Mouse (Mus musculus) testis, adult 2 months (tissue): Measurements from ENCODE around the gene Col9a1. TPM values are rescaled to one million over a fixed set of nuclear protein-coding genes. Genes with fewer than 3 reads are reported as not detected.

ENCODE experiments used
- H3K27ac ChIP-seq: fragments of 200-500 bp; 2 replicates; pipeline ENCODE4 v1.5.1; 2012; ENCODE audit warnings: low read depth, low read length; ENCODE audit not compliant: control insufficient read depth, insufficient read depth
- H3K27me3 ChIP-seq: fragments of 200-500 bp; 2 replicates; pipeline ENCODE4 v1.6.1; 2012; ENCODE audit warnings: mild to moderate bottlenecking, low read length, moderate library complexity; ENCODE audit not compliant: control insufficient read depth, insufficient read depth
- H3K36me3 ChIP-seq: fragments of 200-500 bp; 2 replicates; pipeline ENCODE4 v1.6.1; 2012; ENCODE audit warnings: mild to moderate bottlenecking, low read length; ENCODE audit not compliant: control insufficient read depth, insufficient read depth
- H3K4me1 ChIP-seq: fragments of 200-500 bp; 2 replicates; pipeline ENCODE4 v1.6.1; 2012; ENCODE audit warnings: low read length; ENCODE audit not compliant: control insufficient read depth, insufficient read depth
- H3K4me3 ChIP-seq: fragments of 200-500 bp; 2 replicates; pipeline ENCODE4 v1.5.1; 2012; ENCODE audit warnings: low read depth, mild to moderate bottlenecking, low read length, moderate library complexity, mixed read lengths; ENCODE audit not compliant: control insufficient read depth
- CTCF ChIP-seq: fragments of 200-500 bp; IDR thresholded peaks from 2 replicates; pipeline ENCODE4 v1.5.1; 2012; ENCODE audit warnings: low read depth, mild to moderate bottlenecking, inconsistent platforms, low read length, moderate library complexity; ENCODE audit not compliant: control insufficient read depth, insufficient read depth, insufficient replicate concordance
- POLR2A ChIP-seq: fragments of 200-500 bp; IDR thresholded peaks from 2 replicates; pipeline ENCODE4 v1.6.1; 2012; ENCODE audit warnings: low read depth, mild to moderate bottlenecking, inconsistent platforms, low read length, moderate library complexity; ENCODE audit not compliant: control insufficient read depth
- polyA plus RNA-seq: library from polyadenylated mRNA; depleted of rRNA; stranded (reverse); fragments of >200 nt; gene quantifications from 2 replicates; pipeline ENCODE4 v1.2.3, GENCODE M21; 2012; rRNA removed

The Col9a1 gene
- polyA plus RNA-seq, result 1.8 TPM in 2 replicates

- Histone ChIP-seq H3K36me3 (no peaks in the 10 kb centered on the region), H3K4me3 (no peak within 1 kb of the TSS), H3K27me3 (no peaks in the 10 kb centered on the region), H3K27ac (no peak within 1 kb of the TSS), H3K4me1 (peaks cover 4% of the 10 kb centered on the region; the same call in 1 of the 2 replicates)
- no peak for TF ChIP-seq POLR2A
- no peak for TF ChIP-seq CTCF
Observed at GRCm38 (mm10) chr1:24177224-24177851, at the start of gene Col9a1. Col9a1 (plus strand) TSS chr1:24177610.

- no peak overlapping the region for H3K4me3 ChIP-seq
- no peaks in the 10 kb centered on the region for H3K27me3 ChIP-seq
- TF ChIP-seq POLR2A (no peak), CTCF (no peak)
- no peak overlapping the region for H3K27ac ChIP-seq
- no peaks in the 10 kb centered on the region for H3K4me1 ChIP-seq
- H3K36me3 ChIP-seq, result no peaks in the 10 kb centered on the region
Observed at GRCm38 (mm10) chr1:24127866-24128265, 49.5 kb upstream of the Col9a1 start.

DNA sequence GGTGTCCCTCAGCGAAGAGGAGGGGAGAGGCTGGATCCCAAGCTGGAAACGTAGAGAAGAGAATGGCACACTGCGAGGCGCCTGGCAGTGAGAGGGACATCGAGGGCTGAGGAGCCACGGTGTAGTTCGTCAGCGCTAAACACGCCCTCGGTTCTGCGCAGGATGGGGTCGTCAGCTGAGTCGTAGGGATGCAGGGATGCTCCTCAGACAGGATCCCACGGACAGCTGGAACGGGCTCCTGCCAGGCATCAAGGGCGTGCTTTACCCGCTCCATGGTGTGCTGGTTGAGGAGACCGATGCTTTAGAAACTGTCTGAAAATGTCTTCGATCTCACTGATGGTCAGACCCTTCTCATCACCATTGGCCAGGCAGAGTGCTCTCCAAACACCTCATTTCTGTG, 43.6 kb upstream of the Col9a1 start:
- Histone ChIP-seq H3K4me1 (no peaks in the 10 kb centered on the region; the same call in 1 of the 2 replicates), H3K27ac (no peak overlapping the region), H3K4me3 (no peak overlapping the region; the same call in 1 of the 2 replicates), H3K27me3 (no peaks in the 10 kb centered on the region), H3K36me3 (no peaks in the 10 kb centered on the region)
- TF ChIP-seq CTCF (no peak), POLR2A (no peak)

- no peak overlapping the region for H3K27ac ChIP-seq
- no peaks in the 10 kb centered on the region; the same call in 1 of the 2 replicates for H3K4me1 ChIP-seq
- H3K36me3 ChIP-seq, result no peaks in the 10 kb centered on the region
- H3K27me3 ChIP-seq, result no peaks in the 10 kb centered on the region
- H3K4me3 ChIP-seq, result no peak overlapping the region
- TF ChIP-seq POLR2A (no peak), CTCF (peak; percentile 11; the same call in 1 of the 2 replicates)
Observed at GRCm38 (mm10) chr1:24134792-24135191, 42.6 kb upstream of the Col9a1 start.

GRCm38 (mm10) chr1:24137133-24137532, 40.3 kb upstream of the Col9a1 start:
- H3K27me3 ChIP-seq, result no peaks in the 10 kb centered on the region
- no peaks in the 10 kb centered on the region; the same call in 1 of the 2 replicates for H3K4me1 ChIP-seq
- TF ChIP-seq POLR2A, result no peak
- TF ChIP-seq CTCF, result peak; percentile 80; the same call in 1 of the 2 replicates
- H3K27ac ChIP-seq, result no peak overlapping the region
- H3K4me3 ChIP-seq, result no peak overlapping the region
- no peaks in the 10 kb centered on the region for H3K36me3 ChIP-seq

DNA sequence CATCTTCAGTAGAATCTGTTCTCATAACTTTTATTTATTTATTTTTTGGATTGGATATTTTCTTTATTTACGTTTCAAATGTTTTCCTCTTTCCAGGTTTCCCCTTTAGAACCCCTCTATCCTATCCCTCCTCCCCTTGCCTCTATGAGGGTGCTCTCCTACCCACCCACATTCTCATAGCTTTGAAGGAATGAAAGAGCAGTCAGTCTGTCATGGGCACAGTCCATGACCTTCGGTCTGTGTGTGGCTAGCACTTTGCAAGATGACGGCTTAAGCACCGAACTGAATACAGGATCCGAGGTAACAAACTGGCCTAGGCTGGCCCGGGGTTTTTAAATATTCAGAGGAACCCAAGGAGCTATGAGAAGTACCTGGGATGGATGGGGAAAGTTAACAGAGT, 36.9 kb upstream of the Col9a1 start:
- no peak overlapping the region for H3K4me3 ChIP-seq
- no peaks in the 10 kb centered on the region for H3K4me1 ChIP-seq
- TF ChIP-seq CTCF (no peak), POLR2A (no peak)
- no peaks in the 10 kb centered on the region for H3K36me3 ChIP-seq
- no peaks in the 10 kb centered on the region for H3K27me3 ChIP-seq
- no peak overlapping the region for H3K27ac ChIP-seq

DNA sequence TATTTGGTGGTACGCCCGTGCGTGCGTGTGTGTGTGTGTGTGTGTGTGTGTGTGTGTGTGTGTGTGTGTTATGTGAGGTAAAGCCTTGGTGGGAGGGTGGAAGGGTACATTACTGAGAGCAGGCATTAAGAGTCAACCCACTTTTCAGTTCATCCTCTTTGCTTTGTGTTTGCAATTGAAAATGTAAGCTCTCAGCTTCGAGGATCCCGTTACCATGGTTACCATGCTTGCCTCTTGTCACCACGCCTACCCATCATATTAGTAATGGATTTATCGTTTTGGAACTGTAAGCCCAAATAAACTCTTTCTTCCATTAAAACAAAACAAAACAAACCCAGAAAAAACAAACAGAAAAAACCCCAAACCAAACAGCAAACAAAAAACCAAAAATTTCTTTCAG, 33.9 kb upstream of the Col9a1 start:
- H3K27ac ChIP-seq, result no peak overlapping the region
- no peaks in the 10 kb centered on the region for H3K4me1 ChIP-seq
- no peak for TF ChIP-seq CTCF
- TF ChIP-seq POLR2A, result no peak
- no peaks in the 10 kb centered on the region for H3K27me3 ChIP-seq
- H3K4me3 ChIP-seq, result no peak overlapping the region
- no peaks in the 10 kb centered on the region for H3K36me3 ChIP-seq
